Mouse (Mus musculus): Measurements from ENCODE around the gene Gm3667.
"Not testable (repeated sequence)": the region's sequence is repeated elsewhere in the genome, so short reads cannot be mapped to it uniquely, and the experiment has no call there.

Gm3667 gene

GRCm38 (mm10) chr14:6889521-6890012, at the start of gene Gm3667:
Gene Gm3667 (minus strand): TSS chr14:6889962.
- peak; percentile 1 for DNase-seq (ENCODE audit: low spot score in 2 of 2)

DNA sequence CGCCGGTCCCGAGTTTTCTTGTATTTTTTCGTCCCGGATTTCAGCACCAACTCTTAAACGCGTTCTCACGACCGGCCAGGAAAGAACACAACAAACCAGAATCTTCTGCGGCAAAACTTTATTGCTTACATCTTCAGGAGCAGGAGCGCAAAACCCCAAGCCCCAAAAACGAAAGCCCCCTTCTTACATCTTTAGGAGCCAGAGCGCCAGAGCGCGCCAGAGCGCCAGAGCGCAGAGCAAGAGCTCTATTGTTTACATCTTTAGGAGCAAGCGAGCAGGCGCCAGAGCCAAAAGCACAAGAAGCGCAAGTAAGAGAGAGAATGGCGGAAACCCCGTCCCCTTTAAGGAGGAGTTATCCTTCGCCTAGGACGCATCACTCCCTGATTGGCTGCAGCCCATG, 10.1 kb upstream of the Gm3667 start:
- not testable (repeated sequence) for DNase-seq (ENCODE audit: low spot score in 2 of 2)

- peak; percentile 45 to 73 for DNase-seq (ENCODE audit: low spot score in 2 of 2)
These were observed 951 bp downstream of the Gm3667 start for GRCm38 (mm10) chr14:6888811-6889210.

- not testable (repeated sequence) for DNase-seq (ENCODE audit: low spot score in 2 of 2)
These were observed 49.6 kb downstream of the Gm3667 start, which contains the start of gene Gm3642 for GRCm38 (mm10) chr14:6840211-6840610. Gene Gm3642 (minus strand): TSS chr14:6840311.

DNA sequence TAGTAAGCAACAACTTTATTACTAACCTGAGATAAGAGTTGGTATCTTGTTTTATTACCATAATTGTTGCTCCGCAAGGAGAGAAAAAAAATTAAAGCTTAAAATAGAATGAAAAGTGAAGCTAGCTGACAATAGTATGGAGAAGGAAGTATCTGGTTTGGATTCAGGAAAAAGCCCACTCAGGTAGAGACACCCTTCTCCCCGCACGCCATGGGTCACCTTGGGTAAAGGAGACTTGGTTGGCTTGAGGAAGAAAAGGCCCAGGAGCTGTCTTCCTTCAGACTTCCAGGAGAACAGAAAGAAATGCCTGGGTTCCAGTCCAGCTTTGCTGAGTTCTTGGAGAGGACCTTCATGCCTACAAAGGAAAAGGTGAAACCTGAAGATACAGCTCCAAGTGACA, 66.5 kb downstream of the Gm3667 start:
- not testable (repeated sequence) for DNase-seq (ENCODE audit: low spot score in 2 of 2)

Measured in frontal cortex, postnatal 36 days (tissue).